Mouse (Mus musculus) thymus, postnatal 25 days (tissue): ENCODE measurements around the gene Fbxo46.
"Not testable (repeated sequence)": the region's sequence is repeated elsewhere in the genome, so short reads cannot be mapped to it uniquely, and the experiment has no call there.

Source experiments
- DNase-seq: peaks from one replicate; pipeline ENCODE4 v3.0.0; 2022

Fbxo46 gene

DNA sequence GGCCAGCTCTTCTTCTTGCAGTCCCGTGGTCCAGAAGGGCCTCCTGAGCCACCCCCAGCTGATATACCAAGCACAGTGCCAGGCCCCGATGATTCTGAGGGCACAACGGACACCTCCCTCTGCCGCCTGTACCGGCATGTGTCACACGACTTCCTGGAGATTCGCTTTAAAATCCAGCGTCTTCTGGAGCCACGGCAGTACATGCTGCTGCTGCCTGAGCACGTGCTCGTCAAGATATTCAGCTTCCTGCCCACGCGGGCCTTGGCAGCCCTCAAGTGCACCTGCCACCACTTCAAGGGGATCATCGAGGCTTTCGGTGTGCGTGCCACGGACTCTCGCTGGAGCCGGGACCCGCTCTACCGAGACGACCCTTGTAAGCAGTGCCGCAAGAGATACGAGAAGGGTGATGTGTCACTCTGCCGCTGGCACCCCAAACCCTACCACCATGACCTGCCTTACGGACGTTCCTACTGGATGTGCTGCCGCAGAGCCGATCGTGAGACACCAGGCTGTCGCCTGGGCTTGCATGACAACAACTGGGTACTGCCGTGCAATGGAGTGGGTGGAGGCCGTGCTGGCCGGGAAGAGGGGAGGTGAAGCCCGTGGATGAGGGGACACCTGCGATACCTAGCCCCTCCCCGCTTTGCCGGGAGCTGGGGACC is 17.1 kb downstream of the Fbxo46 start:
- DNase-seq = peak; percentile 30

DNA sequence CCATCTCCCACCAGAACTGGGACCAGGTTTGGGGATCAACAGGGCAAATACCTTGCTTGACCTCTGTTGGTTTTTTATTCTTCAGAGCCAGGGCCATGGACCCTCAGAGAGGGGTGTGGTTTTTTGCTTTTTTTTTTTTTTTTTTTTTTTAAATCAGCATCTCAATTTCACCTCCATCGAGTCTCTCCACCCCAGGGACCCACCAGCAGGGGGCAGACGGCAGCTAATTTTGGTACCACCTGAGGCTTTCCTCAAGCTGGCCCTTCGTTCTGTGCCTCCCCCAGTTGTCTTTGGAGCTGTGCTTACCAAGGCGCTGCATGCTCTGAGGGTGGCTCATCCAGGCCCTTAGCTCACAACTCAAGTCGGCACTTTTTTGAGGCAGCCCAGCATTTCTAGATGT is 17.7 kb downstream of the Fbxo46 start:
- DNase-seq = peak; percentile 74

DNA sequence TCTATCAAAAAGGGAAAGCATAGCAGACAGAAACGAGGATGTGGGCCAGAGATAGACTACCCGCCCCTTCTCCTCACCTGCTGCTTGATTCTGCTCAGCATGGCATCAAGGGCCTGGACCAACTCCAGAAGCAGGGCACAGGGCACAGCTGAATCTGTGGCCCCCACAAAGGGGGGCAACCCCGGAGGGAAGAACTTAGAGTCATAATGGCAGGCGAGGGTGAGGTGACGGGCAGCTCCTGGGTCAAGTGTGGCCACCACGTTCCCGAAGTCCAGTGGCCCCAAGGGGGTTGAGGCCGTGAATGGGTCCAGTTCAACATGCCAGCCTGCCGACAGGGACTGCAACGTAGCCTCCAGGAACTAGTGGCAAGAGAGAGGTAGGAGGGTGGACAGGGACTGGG is 27.1 kb downstream of the Fbxo46 start:
- no peak for DNase-seq

DNA sequence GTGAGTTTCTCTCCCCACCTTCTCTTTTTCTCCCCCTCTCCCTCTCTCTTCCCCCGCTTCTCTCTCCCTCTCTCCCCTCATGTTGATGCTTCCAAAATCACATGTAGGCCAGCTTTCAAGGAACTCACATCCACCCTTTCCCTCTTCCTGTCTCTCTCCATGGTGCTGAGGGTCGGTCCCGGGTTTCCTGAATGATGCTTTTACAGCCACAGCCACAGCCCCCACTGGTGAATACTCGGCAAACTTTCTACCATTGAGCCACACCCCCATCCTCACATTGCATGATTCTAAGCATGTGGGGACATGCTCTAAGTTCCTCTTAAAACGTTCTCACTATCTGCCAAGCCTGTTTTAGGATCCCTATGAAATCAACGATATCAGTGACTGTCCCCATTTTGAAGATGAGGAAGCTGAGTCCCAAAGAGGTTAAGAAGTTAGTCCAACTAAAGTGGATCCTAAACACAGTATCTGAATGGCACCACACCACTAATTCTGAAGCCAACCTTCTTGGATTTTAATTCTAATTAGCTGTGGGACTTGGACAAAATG is 27.9 kb downstream of the Fbxo46 start:
- DNase-seq = no peak

DNA sequence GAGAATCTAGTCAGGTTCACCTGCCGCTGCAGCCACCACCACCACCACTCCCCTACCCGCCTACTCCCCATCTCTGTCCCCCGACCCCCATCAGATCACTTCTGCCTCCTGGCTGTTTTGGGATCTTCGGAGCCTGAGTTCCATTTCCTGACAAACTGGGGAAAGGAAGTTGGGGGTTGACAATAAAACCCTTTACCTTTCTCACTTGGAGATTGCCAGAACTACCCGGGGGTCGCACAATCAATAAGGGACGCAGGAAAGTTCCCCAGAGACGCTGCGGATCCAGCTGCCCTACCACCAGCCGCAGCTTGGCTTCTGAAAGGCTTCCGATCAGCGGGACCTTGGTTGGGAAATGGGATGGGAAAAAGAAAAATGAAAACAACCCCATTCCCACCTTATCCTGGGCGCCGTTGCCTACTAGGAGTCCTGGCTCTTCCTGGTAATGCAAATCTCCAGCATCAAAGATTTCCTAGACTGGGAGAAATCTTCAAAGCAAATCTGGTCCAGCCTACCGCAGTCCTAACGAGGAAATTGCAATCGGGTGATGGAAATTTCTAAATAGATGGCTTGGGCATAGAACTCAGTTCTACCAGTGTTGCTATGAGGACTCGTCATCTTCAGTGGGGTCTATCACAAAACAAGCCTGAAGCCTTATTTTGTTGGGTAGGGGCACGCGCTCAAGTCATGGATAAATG is 28.7 kb downstream of the Fbxo46 start:
- no peak for DNase-seq

DNA sequence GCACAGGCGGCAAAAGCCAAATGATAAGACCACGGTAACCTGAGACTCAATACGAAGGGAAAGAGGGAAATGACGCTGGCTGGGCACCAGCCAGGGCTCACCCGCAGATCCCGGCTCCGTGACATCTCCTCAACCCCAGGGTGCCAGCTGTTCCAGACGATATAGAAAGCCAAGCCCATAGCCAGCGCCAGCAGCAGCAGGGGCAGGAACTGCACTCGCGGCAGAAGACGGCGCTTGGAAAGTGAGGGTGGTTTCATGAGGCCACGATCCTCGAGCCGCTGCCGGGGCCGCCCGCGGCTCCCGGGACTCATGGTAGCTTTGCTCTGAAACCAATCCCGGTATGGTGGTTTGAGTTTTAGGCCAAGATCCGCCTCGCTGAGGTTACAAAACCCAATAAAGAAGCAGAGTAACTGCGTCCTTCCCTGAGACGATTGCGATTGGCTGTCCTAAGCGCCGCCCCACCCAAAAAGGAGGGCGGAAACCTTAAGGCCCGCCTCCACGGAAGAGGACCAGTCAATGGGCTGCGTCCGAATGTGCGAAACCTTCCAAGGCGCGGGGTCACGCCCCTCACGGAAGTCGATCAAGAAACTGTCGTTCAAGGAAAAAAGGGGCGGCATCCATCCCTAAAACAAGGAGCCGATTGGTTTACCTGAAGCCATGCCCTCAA is 29.3 kb downstream of the Fbxo46 start, which contains the start of gene Qpctl:
Qpctl (minus strand) TSS at position 417 of the 667 bp plus-strand sequence.
- peak; percentile 99 for DNase-seq

DNA sequence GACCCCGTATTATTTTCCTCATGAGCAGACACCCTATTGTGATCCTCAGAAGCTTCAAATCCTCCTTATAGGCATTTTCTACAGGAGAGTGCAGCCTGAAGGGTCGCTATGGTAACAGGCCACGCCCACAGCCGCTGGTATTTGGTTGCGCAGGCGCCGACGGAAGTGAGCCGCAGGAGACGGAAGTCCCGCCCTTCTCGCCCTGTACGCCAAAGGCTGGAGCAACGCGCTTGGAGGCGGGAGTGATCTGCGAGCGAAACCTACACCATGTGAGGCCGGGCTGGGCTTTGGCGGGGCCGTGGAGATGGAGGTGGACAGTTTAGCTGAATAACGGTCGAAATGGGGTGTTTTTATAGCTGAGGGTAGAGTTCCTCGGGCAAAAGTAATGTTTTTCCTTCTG is 30.0 kb downstream of the Fbxo46 start, which contains the start of gene Snrpd2:
Snrpd2 (plus strand) TSS at position 97 of the 400 bp plus-strand sequence.
- peak; percentile 95 for DNase-seq

DNA sequence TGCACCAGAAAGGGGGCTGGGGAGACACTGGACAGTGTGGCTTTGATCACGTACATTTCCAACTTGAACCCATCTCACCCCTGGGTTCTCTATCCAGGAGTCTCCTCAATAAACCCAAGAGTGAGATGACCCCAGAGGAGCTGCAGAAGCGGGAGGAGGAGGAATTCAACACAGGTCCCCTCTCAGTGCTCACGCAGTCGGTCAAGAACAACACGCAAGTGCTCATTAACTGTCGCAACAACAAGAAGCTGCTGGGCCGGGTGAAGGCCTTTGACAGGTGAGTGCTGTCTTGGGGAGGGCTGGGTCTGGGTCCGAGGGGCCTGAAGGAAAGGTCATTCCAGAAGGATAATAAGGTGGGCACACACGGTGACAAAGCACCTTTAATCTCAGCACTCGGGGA is 31.5 kb downstream of the Fbxo46 start:
- not testable (repeated sequence) for DNase-seq

DNA sequence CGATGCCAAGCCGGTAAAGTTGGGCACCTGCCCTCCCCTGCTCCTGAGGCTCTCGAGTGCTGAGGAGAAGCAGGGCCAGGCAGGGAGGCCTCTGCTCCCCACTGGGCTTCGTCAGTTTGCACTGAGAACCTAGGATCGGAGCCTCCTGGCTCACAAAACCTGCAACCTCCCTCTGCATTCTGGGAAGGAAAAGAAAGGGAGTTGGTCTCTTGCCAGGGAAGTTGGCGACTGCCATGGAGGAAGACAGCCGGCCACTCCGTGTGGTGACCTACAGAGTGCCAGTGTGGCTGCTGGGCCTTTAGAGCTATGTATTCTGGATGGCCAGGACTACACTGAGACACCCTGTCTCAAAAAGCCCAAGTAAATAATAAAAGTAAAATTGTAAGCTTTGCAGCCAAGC is 35.1 kb downstream of the Fbxo46 start:
- DNase-seq = no peak

DNA sequence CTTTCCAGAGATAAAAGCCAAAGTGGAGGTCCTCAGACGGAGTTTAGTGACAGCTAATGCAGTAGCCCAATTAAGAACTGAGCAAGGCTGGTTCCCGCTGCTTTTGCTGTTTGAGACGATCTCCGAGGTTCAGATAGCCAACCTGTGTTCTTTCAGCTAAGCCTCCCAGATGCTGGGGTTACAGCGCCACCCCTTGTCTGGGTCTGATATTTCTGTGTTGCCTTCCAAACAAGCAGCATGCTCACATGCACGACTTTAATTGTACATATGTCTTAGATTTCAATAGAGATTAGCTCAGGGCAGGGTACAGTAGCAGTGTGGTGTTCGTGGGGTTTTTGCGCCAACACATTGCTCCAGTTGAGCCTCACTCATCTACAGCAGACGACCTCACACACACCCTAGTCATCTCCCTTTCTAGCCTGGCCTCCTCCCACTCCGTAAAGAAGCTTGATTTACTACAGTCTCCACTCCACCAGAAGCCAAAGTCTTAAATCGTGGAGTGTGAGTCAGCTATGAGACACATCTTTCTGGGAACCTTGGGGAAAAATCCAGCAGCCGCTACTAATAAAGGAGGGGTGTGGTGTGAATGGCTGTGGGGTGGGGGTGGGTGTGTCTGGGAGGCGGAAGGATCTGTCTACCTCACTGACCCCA is 36.3 kb downstream of the Fbxo46 start:
- DNase-seq = no peak

DNA sequence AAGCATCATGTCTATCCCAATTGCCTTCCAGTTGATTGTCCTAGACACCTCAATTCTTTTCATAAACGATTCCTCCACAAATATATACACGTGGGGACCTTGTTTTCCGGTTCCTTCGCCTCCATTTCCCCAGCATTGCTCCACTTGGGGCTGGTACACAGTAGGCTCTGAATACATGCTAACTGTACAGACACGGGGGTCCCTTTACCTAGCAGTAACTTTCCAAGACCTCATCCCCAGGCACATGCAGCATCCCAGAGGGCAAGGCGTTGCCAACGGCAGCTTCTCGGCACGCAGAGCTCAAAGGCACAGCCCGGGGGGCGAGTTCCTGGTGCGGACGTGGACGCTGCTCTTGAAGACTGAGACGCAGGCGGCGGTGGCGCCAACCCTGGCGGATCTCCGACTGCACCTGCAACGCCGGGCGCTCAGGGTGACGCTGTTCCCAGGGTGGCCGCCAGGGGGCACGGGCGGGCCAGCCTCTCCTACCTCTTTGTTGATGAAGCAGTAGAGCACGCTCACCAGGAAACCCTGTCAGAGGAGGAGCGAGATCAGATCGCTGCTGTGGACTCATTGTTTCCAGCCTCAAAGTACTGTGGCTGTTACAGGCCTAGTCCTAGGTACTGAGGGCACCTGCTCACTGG is 37.6 kb downstream of the Fbxo46 start:
- peak; percentile 99 for DNase-seq

DNA sequence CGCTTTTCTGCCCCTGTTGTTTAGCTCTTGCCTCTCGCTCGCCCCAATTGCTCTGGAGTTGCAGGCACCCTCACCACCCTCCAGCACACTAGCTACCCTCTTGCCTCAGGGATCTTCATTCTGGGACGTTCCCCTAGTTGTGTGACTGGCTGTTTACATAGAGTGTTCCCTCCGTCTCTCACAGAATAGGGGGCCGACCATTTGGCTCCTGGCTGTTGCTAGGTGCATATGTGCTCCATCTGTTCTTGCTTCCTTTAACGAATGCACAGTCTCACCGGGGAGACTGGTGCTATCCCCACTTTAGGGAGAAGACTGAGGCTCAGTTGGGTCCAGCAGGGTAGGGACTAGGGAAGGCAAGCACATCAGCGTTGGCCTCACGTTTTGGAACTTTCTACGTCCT is 38.9 kb downstream of the Fbxo46 start:
- no peak for DNase-seq

DNA sequence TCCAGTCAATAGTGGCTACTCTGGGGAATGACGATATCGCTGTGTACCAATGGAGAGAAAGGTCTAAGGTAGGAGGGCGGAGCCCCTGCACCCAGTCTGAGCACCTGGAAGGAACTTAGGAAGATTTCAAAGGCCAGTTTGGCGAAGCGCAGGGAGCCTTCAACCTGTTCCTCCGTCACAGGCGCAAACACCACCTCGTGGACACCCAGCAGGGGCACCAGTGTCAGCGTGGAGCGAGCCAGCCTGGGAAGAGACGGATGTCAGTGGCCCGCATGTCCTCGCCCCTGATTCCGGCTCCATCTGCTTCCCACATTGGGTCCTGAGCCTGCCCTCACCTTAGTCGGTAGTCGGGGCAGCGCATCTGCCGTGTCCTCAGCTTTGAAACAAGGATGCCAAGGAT is 39.8 kb downstream of the Fbxo46 start:
- no peak for DNase-seq

DNA sequence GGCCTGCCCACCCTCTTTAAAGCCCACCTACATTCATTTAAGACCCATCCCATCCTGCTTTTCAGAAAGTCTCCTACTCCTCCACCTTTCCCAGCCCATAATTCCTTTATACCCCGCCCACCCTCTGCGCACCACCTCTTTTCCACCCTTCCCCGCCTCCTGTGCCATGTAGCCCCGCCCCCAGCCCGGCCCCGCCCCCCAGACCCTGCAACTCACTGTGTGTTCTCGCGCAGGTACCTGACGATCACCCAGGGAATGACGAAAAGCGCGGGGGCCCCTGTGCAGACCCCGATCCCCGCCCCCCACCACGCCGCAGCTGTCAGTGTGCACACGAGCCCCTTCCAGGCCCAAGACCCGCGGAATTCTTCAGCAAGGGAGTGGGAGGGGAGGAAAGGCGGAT is 40.5 kb downstream of the Fbxo46 start:
- DNase-seq = no peak

DNA sequence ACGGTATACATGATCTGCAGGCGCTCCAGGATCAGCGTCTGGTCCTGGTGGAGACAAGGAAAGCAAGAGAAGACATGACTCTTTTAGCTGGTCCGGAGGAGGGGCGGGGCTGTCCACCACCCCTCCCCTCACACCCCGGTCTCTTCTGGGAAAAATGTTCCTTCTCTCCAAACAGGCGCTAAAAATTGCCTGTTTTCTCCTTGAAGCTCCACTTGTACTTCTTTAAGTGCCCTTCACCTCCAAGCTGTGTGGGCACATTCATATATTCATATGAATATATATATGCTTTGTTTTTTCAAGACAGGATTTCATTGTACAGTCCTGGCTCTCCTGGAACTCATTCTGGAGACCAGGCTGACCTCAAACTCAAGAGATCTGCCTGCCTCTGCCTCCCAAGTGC is 43.3 kb downstream of the Fbxo46 start:
- no peak for DNase-seq

DNA sequence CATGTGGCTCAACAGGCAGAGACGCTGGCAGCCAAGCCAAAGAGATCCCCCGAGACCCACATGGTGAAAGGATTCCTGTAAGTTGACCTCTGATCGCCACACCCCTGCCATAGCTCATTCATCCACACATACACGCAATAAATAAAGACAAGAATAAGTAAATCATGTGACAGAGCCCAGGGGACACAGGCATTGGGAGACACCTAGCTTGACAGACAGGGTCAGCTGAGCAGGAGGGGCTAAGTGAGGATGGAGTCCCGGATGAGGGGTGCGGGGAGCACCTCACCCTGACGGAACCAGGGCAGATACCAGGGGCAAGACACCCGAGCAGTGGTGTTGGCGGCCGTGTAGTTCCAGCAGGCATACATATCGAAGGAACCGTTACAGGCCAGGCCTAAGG is 44.1 kb downstream of the Fbxo46 start:
- no peak for DNase-seq

DNA sequence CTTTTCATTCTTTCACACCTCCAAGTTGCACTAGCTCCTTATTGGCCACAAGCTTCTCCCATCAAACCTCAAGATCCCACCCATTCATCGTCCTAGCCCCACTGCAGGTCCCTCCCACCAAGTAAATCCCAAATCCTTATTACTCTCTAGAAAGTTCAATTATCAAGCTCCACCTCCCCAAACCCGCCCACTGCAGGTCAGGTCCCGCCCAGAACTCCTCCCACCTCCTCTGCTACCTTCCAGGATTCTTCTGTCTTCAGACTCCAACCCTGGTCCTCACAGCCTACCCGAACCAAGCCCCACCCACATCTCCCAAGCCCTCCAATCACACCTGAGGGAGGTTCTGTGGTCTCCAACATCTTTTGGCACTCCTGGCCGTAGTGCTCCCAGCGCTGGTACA is 44.5 kb downstream of the Fbxo46 start:
- no peak for DNase-seq

DNA sequence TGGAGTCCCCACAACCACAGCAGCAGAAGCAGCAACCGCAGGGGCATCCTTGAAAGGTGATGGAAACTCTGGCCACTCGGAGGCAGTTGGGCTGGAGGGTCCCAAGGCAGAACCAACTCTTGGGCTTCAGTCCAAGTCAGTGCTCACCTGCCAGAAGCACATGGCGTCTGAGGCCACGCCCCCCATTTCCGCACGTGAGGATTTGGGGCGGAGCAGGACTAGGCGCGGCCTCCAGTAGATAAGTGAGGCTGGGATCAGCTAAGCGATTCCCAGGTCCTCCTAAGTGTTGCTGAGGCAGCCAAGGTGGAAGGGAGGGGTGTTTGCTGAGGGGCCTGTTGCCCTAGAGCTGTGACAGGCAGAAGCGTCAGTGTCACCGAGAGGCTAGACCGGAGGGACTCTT is 45.3 kb downstream of the Fbxo46 start:
- peak; percentile 36 for DNase-seq

DNA sequence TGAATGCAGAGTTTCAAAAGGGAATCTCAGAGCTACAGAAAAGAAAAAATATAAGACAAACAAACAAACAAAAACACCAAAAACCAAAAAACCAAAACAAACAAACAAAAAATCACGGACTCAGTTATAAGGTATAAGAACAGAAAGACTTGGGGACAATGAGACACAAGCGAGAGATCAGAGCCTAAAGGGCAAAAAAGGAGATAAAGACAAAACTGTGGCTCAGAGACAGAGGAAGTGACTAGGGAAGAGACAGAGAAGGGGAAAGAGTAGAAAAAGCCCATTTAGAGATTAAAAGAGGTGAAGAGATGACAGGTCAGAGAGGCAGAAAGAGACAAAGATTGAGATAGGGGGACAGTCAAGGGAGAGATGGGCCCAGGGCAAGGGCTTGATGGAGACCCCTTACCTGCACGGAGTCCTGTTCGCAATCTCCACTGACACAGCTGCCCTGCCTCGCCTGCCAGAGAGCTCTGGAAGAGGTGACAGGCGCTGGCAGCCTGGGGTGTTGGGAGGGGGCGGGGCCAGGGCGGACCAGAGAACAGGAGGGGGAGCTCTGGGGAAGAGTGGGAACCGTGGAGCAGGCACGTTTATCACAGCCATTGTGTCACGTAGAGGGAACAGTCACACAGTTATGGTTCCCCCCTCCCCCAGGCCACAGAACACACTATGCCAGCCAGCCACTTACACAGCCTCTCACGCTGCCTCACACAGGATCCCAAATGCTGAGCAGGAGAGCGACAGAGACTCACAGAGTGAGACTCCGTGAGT is 46.2 kb downstream of the Fbxo46 start, which contains the start of gene Gipr:
Gipr (minus strand) TSS at position 472 of the 768 bp plus-strand sequence.
- no peak for DNase-seq

DNA sequence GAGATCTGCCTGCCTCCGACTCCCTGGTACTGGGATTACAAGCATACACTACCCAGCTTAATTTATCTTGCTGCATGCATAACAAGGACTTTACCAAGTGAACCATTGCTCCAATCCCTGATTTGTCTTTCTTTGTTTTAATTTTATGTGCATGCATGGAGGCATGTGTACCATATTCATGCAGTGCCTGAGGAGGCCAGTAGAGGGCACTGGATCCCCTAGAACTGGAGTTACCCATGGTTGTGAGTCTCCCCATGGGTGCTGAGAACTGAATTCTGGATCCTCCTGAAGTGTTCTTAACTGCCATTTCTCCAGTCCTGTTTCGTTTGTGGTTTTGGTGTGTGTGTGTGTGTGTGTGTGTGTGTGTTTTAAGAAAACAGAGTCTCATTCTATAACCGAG is 47.3 kb downstream of the Fbxo46 start:
- no peak for DNase-seq

DNA sequence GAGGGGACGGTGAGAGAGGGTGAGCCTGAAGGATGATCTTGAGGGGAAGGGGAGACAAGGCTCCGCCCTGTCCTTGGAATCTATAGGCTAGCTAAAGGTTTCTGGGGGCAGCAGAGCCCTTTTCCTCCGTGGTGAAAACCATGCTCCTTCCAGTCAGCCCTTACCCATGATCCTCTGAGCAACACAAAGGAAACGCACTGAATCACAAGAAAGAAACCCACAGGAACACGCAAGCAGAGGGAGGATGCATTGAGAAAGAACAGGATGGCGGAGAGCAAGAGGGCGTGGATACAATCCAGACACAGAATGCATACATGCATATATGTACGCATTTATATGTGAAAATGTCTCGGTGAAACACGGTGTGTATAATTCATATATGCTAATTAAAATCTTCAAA is 49.8 kb downstream of the Fbxo46 start:
- DNase-seq = no peak

DNA sequence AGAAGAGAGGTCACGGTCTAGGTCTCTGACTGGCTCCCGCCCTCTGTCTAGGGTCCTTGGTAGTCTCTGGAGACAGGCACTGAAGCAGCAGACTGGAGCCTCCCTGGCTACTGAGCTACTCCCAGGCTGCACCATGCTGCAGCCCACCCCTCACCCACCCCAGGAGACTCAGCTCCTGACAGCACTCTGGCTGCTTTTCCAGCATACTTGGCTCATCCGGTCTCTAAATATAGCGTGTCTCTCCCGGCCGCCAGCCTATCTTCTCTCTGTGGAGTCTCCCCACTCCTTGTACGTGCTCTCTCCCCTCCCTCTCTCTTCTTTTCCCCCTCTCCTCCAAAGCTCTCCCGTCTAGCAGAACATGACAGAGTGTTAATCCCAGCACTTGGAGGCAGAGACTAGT is 50.5 kb downstream of the Fbxo46 start:
- no peak for DNase-seq
